Mouse (Mus musculus): ENCODE data around the gene Fthl17c. TPM values are rescaled to one million over a fixed set of nuclear protein-coding genes. Genes with fewer than 3 reads are reported as not detected.
"Not testable (repeated sequence)": the region's sequence is repeated elsewhere in the genome, so short reads cannot be mapped to it uniquely, and the experiment has no call there.

The Fthl17c gene
- polyA plus RNA-seq (2015; fragmentation: Nextera tagmentation; extraction: Ambion mirVana) = not detected in 2 replicates

DNA sequence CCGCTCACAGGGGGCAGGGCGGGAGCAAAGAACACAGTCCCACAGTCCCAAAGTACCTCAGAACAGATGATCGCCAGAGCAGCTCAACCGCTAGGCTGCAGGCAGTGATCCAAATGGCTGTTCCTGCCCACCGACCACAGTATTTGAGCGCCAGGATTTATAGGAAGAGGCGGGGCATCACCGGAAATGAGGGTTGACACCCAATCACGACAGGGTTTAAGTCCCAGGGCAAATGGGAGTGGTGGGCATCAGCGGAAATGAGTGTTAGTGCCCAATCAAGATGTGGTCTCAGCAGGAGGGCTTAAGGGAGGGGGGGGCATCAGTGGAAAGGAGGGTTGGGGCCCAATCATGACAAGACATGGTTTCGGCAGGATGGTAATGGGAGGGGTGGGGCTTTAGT, at the start of gene Fthl17c:
Gene Fthl17c, minus strand, starts transcription at position 101 of the 400 bp plus-strand sequence.
- not testable (repeated sequence) for H3K27me3 ChIP-seq (ENCODE audit: control insufficient read depth, insufficient read depth, low read length); H3K9ac ChIP-seq (ENCODE audit: low read length); H3K9me3 ChIP-seq (ENCODE audit: control insufficient read depth, low read length); H3K27ac ChIP-seq (replicated peaks); ATAC-seq (ENCODE audit: low FRiP score, low TSS enrichment); DNase-seq (ENCODE audit: low spot score); H3K4me2 ChIP-seq (replicated peaks; ENCODE audit: low read depth); H3K4me3 ChIP-seq (ENCODE audit: low read depth, low read length); H3K36me3 ChIP-seq (ENCODE audit: control insufficient read depth, insufficient read depth, low read length); H3K4me1 ChIP-seq (replicated peaks; ENCODE audit: control insufficient read depth, insufficient read depth)
- WGBS = no CpG with 5 or more reads among the region's 11 CpGs

DNA sequence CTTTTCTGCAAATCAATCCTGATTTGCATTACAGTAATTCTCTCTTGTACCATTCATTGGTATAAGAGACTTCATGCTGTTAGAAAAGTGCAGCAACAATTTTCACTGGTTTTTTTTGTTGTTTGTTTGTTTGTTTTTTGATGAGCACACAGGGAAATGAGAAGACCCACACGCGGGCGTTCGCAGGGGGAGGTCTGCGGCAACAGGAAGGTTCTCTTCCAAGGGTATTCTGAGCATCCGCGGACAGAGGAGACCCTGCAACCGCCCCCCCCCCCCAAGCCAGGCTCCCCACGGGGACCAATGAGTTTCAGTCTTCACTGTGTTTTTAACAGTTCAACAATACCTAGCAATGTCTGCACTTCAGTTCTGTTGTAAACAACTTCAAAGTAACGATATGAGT, 43.1 kb upstream of the Fthl17c start:
- Histone ChIP-seq H3K9ac (ENCODE audit: low read length) (no peak overlapping the region), H3K27me3 (ENCODE audit: control insufficient read depth, insufficient read depth, low read length) (no peaks in the 10 kb centered on the region), H3K9me3 (ENCODE audit: control insufficient read depth, low read length) (no peaks in the 10 kb centered on the region), H3K27ac (replicated peaks) (no peak overlapping the region), H3K36me3 (ENCODE audit: control insufficient read depth, insufficient read depth, low read length) (no peaks in the 10 kb centered on the region), H3K4me2 (replicated peaks; ENCODE audit: low read depth) (no peak overlapping the region), H3K4me1 (replicated peaks; ENCODE audit: control insufficient read depth, insufficient read depth) (no peaks in the 10 kb centered on the region), H3K4me3 (ENCODE audit: low read depth, low read length) (no peak overlapping the region)
- no peak for TF ChIP-seq CTCF (IDR thresholded peaks at IDR 0.05; ENCODE audit: low read depth)
- no peak for TF ChIP-seq EP300 (optimal IDR thresholded peaks at IDR 0.05)
- DNase-seq (ENCODE audit: low spot score) = no peak
- no peak for ATAC-seq (ENCODE audit: low FRiP score, low TSS enrichment)
- WGBS = 64% methylated on average over 9 of the region's 10 CpGs

- H3K27me3 ChIP-seq (ENCODE audit: control insufficient read depth, insufficient read depth, low read length) = no peaks in the 10 kb centered on the region
- DNase-seq (ENCODE audit: low spot score) (no peak), ATAC-seq (ENCODE audit: low FRiP score, low TSS enrichment) (no peak)
- H3K4me3 ChIP-seq (ENCODE audit: low read depth, low read length) = no peak overlapping the region
- H3K4me2 ChIP-seq (replicated peaks; ENCODE audit: low read depth) = no peak overlapping the region
- 55% methylated on average over 1 of the region's 1 CpGs for WGBS
- no peak for TF ChIP-seq CTCF (IDR thresholded peaks at IDR 0.05; ENCODE audit: low read depth)
- H3K4me1 ChIP-seq (replicated peaks; ENCODE audit: control insufficient read depth, insufficient read depth) = no peaks in the 10 kb centered on the region
- H3K36me3 ChIP-seq (ENCODE audit: control insufficient read depth, insufficient read depth, low read length) = no peaks in the 10 kb centered on the region
- H3K27ac ChIP-seq (replicated peaks) = no peak overlapping the region
- no peaks in the 10 kb centered on the region for H3K9me3 ChIP-seq (ENCODE audit: control insufficient read depth, low read length)
- H3K9ac ChIP-seq (ENCODE audit: low read length) = no peak overlapping the region
Observed at GRCm38 (mm10) chrX:9016079-9016478, 39.7 kb upstream of the Fthl17c start.

DNA sequence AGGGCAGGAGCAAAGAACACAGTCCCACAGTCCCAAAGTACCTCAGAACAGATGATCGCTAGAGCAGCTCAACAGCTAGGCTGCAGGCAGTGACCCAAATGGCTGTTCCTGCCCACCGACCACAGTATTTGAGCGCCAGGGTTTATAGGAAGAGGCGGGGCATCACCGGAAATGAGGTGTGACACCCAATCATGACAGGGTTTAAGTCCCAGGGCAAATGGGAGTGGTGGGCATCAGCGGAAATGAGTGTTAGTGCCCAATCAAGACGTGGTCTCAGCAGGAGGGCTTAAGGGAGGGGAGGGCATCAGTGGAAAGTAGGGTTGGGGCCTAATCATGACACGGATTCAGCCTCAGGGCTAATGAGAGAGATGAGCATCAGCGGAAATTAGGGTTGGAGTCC, 10.3 kb upstream of the Fthl17c start, which contains the start of gene Fthl17d:
Gene Fthl17d, minus strand, starts transcription at position 101 of the 400 bp plus-strand sequence.
- H3K9ac ChIP-seq (ENCODE audit: low read length); ATAC-seq (ENCODE audit: low FRiP score, low TSS enrichment); H3K4me2 ChIP-seq (replicated peaks; ENCODE audit: low read depth); H3K4me1 ChIP-seq (replicated peaks; ENCODE audit: control insufficient read depth, insufficient read depth); H3K4me3 ChIP-seq (ENCODE audit: low read depth, low read length); H3K27ac ChIP-seq (replicated peaks); H3K27me3 ChIP-seq (ENCODE audit: control insufficient read depth, insufficient read depth, low read length); H3K36me3 ChIP-seq (ENCODE audit: control insufficient read depth, insufficient read depth, low read length); H3K9me3 ChIP-seq (ENCODE audit: control insufficient read depth, low read length); DNase-seq (ENCODE audit: low spot score): not testable (repeated sequence)
- no CpG with 5 or more reads among the region's 9 CpGs for WGBS

- H3K4me2 ChIP-seq (replicated peaks; ENCODE audit: low read depth); H3K36me3 ChIP-seq (ENCODE audit: control insufficient read depth, insufficient read depth, low read length); H3K4me3 ChIP-seq (ENCODE audit: low read depth, low read length); H3K9ac ChIP-seq (ENCODE audit: low read length); H3K9me3 ChIP-seq (ENCODE audit: control insufficient read depth, low read length); H3K4me1 ChIP-seq (replicated peaks; ENCODE audit: control insufficient read depth, insufficient read depth); H3K27ac ChIP-seq (replicated peaks); ATAC-seq (ENCODE audit: low FRiP score, low TSS enrichment); H3K27me3 ChIP-seq (ENCODE audit: control insufficient read depth, insufficient read depth, low read length): not testable (repeated sequence)
- DNase-seq (ENCODE audit: low spot score) = peak; percentile 15
- TF ChIP-seq CTCF (IDR thresholded peaks at IDR 0.05; ENCODE audit: low read depth) = peak; percentile 50
- WGBS = 37% methylated on average over 4 of the region's 4 CpGs
Observed at GRCm38 (mm10) chrX:8964618-8965017, 11.7 kb downstream of the Fthl17c start.

DNA sequence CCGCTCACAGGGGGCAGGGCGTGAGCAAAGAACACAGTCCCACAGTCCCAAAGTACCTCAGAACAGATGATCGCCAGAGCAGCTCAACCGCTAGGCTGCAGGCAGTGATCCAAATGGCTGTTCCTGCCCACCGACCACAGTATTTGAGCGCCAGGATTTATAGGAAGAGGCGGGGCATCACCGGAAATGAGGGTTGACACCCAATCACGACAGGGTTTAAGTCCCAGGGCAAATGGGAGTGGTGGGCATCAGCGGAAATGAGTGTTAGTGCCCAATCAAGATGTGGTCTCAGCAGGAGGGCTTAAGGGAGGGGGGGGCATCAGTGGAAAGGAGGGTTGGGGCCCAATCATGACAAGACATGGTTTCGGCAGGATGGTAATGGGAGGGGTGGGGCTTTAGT, 13.5 kb downstream of the Fthl17c start, which contains the start of gene Fthl17b:
Gene Fthl17b, minus strand, starts transcription at position 101 of the 400 bp plus-strand sequence.
- not testable (repeated sequence) for H3K4me3 ChIP-seq (ENCODE audit: low read depth, low read length); H3K27ac ChIP-seq (replicated peaks); H3K36me3 ChIP-seq (ENCODE audit: control insufficient read depth, insufficient read depth, low read length); H3K27me3 ChIP-seq (ENCODE audit: control insufficient read depth, insufficient read depth, low read length); H3K9ac ChIP-seq (ENCODE audit: low read length); H3K9me3 ChIP-seq (ENCODE audit: control insufficient read depth, low read length); H3K4me1 ChIP-seq (replicated peaks; ENCODE audit: control insufficient read depth, insufficient read depth); H3K4me2 ChIP-seq (replicated peaks; ENCODE audit: low read depth); DNase-seq (ENCODE audit: low spot score); ATAC-seq (ENCODE audit: low FRiP score, low TSS enrichment)
- WGBS = 94% methylated on average over 4 of the region's 11 CpGs
